Mouse (Mus musculus): ENCODE results near the gene Avp. TPM values are rescaled to one million over a fixed set of nuclear protein-coding genes. Genes with fewer than 3 reads are reported as not detected.

Avp gene
- polyA plus RNA-seq, 1 experiment from 2014 or later: not detected

DNA sequence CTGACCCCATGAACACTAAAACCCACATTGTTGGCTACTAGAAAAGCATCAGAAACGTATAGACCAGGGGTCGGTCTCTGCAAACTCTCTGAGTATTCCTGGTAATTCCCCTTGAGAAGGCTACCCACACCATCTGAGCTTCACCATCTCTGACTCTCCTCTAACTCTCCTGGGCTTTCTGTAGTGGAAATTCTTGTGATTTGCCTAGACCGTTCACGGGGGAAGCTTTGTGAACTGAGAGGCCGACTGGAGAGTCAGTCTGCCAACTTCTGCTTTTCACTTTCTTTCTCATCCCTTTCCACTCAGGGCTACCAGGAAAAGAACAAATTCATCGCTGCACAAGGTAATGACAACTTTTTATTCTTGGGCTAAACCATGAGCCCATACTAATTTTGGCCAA lies 47.3 kb downstream of the Avp start:
- Histone ChIP-seq H3K4me3 (ENCODE audit: control insufficient read depth in 1 of 2, insufficient read depth in 1 of 2, low read depth in 1 of 2, low read length in 2 of 2) (no peak overlapping the region), H3K4me1 (ENCODE audit: control insufficient read depth in 2 of 2, insufficient read depth in 2 of 2, low read length in 2 of 2) (no peaks in the 10 kb centered on the region), H3K27me3 (ENCODE audit: control insufficient read depth, insufficient read depth, low read length) (no peaks in the 10 kb centered on the region), H3K27ac (replicated peaks in 1 of 2; ENCODE audit: control insufficient read depth in 1 of 2, insufficient read depth in 1 of 2, low read depth in 2 of 2, low read length in 2 of 2) (no peak overlapping the region), H3K36me3 (ENCODE audit: control insufficient read depth, insufficient read depth, low read length) (peaks cover 87% of the 10 kb centered on the region), H3K4me2 (ENCODE audit: low read length) (no peak overlapping the region), H3K9me3 (ENCODE audit: control insufficient read depth, low read length) (no peaks in the 10 kb centered on the region), H3K9ac (ENCODE audit: low read length) (no peak overlapping the region)
- ATAC-seq (ENCODE audit: insufficient number of reproducible peaks, insufficient read depth, low FRiP score, low read depth): no peak
- 86% methylated on average over 6 of the region's 6 CpGs for WGBS

DNA sequence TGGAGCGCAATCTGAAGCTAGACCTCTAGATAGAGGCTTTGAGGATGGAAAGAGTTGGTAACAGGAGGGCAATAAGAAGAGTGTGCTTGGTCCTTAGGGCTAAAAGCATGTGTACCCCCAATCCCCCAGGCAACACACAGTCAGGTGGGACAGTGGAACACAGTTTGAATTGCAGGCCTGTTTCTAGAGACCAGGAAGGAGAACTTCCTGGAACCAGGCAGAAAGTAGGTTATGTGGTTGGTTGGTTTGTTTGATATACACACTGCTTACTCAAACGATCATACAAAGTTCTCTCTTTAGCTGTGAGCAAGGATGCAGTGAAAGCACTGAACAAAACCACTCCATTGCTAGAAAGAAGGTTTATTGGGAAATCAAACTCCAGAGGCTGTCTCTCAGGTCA lies 50.2 kb downstream of the Avp start:
- peaks cover 0 to 2% of the 10 kb centered on the region in 2 experiments; a peak in 1 of 4 replicates for H3K4me1 ChIP-seq (ENCODE audit: control insufficient read depth in 2 of 2, insufficient read depth in 2 of 2, low read length in 2 of 2)
- 71% methylated on average over 2 of the region's 2 CpGs for WGBS
- ATAC-seq (ENCODE audit: insufficient number of reproducible peaks, insufficient read depth, low FRiP score, low read depth): no peak
- no peak overlapping the region for H3K4me2 ChIP-seq (ENCODE audit: low read length)
- H3K9ac ChIP-seq (ENCODE audit: low read length): no peak overlapping the region
- no peak overlapping the region for H3K4me3 ChIP-seq (ENCODE audit: control insufficient read depth in 1 of 2, insufficient read depth in 1 of 2, low read depth in 1 of 2, low read length in 2 of 2)
- peaks cover 78% of the 10 kb centered on the region for H3K36me3 ChIP-seq (ENCODE audit: control insufficient read depth, insufficient read depth, low read length)
- no peaks in the 10 kb centered on the region for H3K27me3 ChIP-seq (ENCODE audit: control insufficient read depth, insufficient read depth, low read length)
- H3K27ac ChIP-seq (replicated peaks in 1 of 2; ENCODE audit: control insufficient read depth in 1 of 2, insufficient read depth in 1 of 2, low read depth in 2 of 2, low read length in 2 of 2): no peak overlapping the region
- no peaks in the 10 kb centered on the region for H3K9me3 ChIP-seq (ENCODE audit: control insufficient read depth, low read length)

Small RNA genes within 50 kb of the gene (microRNA-seq; reads per million reads assigned to microRNA genes)
- gene Gm23876: not detected

Other genes starting within 250 kb of the Avp start
- gene Cpxm1, start 185.0 kb downstream of the Avp start, polyA plus RNA-seq (2014; fragmentation: Nextera tagmentation; extraction: Ambion mirVana): 22.0 and 26.2 TPM in 2 replicates
- gene Gm28372, start 177.3 kb downstream of the Avp start, polyA plus RNA-seq (2014; fragmentation: Nextera tagmentation; extraction: Ambion mirVana): not detected in 2 replicates
- gene 1700020A23Rik, start 177.3 kb downstream of the Avp start, polyA plus RNA-seq (2014; fragmentation: Nextera tagmentation; extraction: Ambion mirVana): not detected in 2 replicates
- gene Tmem239, start 176.1 kb downstream of the Avp start, polyA plus RNA-seq (2014; fragmentation: Nextera tagmentation; extraction: Ambion mirVana): not detected in 2 replicates
- 40.4 and 43.8 TPM in 2 replicates for gene Vps16, start 158.2 kb downstream of the Avp start, polyA plus RNA-seq (2014; fragmentation: Nextera tagmentation; extraction: Ambion mirVana)
- 5.2 and 6.7 TPM in 2 replicates for gene Pced1a, start 157.9 kb downstream of the Avp start, polyA plus RNA-seq (2014; fragmentation: Nextera tagmentation; extraction: Ambion mirVana)
- 87.2 and 88.5 TPM in 2 replicates for gene Ptpra, start 132.3 kb downstream of the Avp start, polyA plus RNA-seq (2014; fragmentation: Nextera tagmentation; extraction: Ambion mirVana)
- 72.4 and 75.3 TPM in 2 replicates for gene Mrps26, start 18.8 kb downstream of the Avp start, polyA plus RNA-seq (2014; fragmentation: Nextera tagmentation; extraction: Ambion mirVana)
- gene Oxt, start 6.4 kb downstream of the Avp start, polyA plus RNA-seq (2014; fragmentation: Nextera tagmentation; extraction: Ambion mirVana): not detected in 2 replicates
- gene Fastkd5, start 47.5 kb upstream of the Avp start, polyA plus RNA-seq (2014; fragmentation: Nextera tagmentation; extraction: Ambion mirVana): 14.9 and 15.1 TPM in 2 replicates
- gene Ubox5, start 47.5 kb upstream of the Avp start, polyA plus RNA-seq (2014; fragmentation: Nextera tagmentation; extraction: Ambion mirVana): 6.9 and 7.5 TPM in 2 replicates
- gene Lzts3, start 60.2 kb upstream of the Avp start, polyA plus RNA-seq (2014; fragmentation: Nextera tagmentation; extraction: Ambion mirVana): 0.35 and 0.80 TPM in 2 replicates
- 41.2 and 44.8 TPM in 2 replicates for gene Ddrgk1, start 82.1 kb upstream of the Avp start, polyA plus RNA-seq (2014; fragmentation: Nextera tagmentation; extraction: Ambion mirVana)
- 71.5 and 77.0 TPM in 2 replicates for gene Itpa, start 85.1 kb upstream of the Avp start, polyA plus RNA-seq (2014; fragmentation: Nextera tagmentation; extraction: Ambion mirVana)
- 0.11 TPM in 2 replicates for gene Slc4a11, start 115.0 kb upstream of the Avp start, polyA plus RNA-seq (2014; fragmentation: Nextera tagmentation; extraction: Ambion mirVana)